Mouse (Mus musculus) neural tube, embryonic 15.5 days (tissue): Measurements from ENCODE around the gene Stag1. TPM values are rescaled to one million over a fixed set of nuclear protein-coding genes. Genes with fewer than 3 reads are reported as not detected.

ENCODE experiments used
- ATAC-seq: fragments of 200-750 bp; cut with Nextera tagmentation; 2 replicates; pipeline ENCODE4 v1.8.0; 2017; ENCODE audit warnings: mild to moderate bottlenecking, moderate TSS enrichment, moderate library complexity; ENCODE audit not compliant: low FRiP score
- H3K27ac ChIP-seq: fragments of 300-500 bp; sonication (generic); replicated peaks from 2 replicates; pipeline ENCODE4 v1.5.1; 2015; ENCODE audit warnings: mild to moderate bottlenecking, inconsistent platforms
- H3K27me3 ChIP-seq: fragments of 300-500 bp; sonication (generic); replicated peaks from 2 replicates; pipeline ENCODE4 v1.6.1; 2015; ENCODE audit warnings: inconsistent platforms
- H3K36me3 ChIP-seq: fragments of 300-500 bp; sonication (generic); 2 replicates; pipeline ENCODE4 v1.6.1; 2015; ENCODE audit warnings: inconsistent platforms
- H3K4me1 ChIP-seq: fragments of 300-500 bp; sonication (generic); 2 replicates; pipeline ENCODE4 v1.6.1; 2015; ENCODE audit warnings: inconsistent platforms
- H3K4me2 ChIP-seq: fragments of 300-500 bp; sonication (generic); 2 replicates; pipeline ENCODE4 v1.6.1; 2015; ENCODE audit warnings: inconsistent platforms, mild to moderate bottlenecking, moderate library complexity
- H3K4me3 ChIP-seq: fragments of 300-500 bp; sonication (generic); replicated peaks from 2 replicates; pipeline ENCODE4 v1.5.1; 2015; ENCODE audit warnings: mild to moderate bottlenecking, inconsistent platforms
- H3K9ac ChIP-seq: fragments of 300-500 bp; sonication (generic); replicated peaks from 2 replicates; pipeline ENCODE4 v1.6.1; 2015; ENCODE audit warnings: mild to moderate bottlenecking, inconsistent platforms
- H3K9me3 ChIP-seq: fragments of 300-500 bp; sonication (generic); replicated peaks from 2 replicates; pipeline ENCODE4 v1.6.1; 2016; ENCODE audit warnings: inconsistent platforms
- WGBS: fragments of 180-500 bp; shearing (Covaris S2); methylation state at CpG from one replicate; pipeline ENCODE4 v1.1.7; 2015; ENCODE audit warnings: mixed read lengths; 5-methylcytosine and 5-hydroxymethylcytosine counted together
- polyA plus RNA-seq: library from polyadenylated mRNA; unstranded; fragments of >200 nt; fragmentation: Nextera tagmentation; extraction: Ambion mirVana; gene quantifications from 2 replicates; pipeline ENCODE4 v1.2.1, GENCODE M21; 2015

Gene Stag1
- polyA plus RNA-seq, result 26.4 and 28.1 TPM in 2 replicates

- ATAC-seq, result no peak
- Histone ChIP-seq H3K9me3 (no peaks in the 10 kb centered on the region), H3K4me3 (no peak within 1 kb of the TSS), H3K9ac (no peak within 1 kb of the TSS), H3K27me3 (no peaks in the 10 kb centered on the region), H3K27ac (no peak within 1 kb of the TSS), H3K36me3 (no peaks in the 10 kb centered on the region), H3K4me1 (peaks cover 7% of the 10 kb centered on the region; the same call in 1 of the 2 replicates), H3K4me2 (no peak within 1 kb of the TSS)
- WGBS, result 87% methylated on average over 8 of the region's 8 CpGs
Measured at GRCm38 (mm10) chr9:100597546-100597945, at the start of gene Stag1. Gene Stag1, plus strand, starts transcription at chr9:100597798.

DNA sequence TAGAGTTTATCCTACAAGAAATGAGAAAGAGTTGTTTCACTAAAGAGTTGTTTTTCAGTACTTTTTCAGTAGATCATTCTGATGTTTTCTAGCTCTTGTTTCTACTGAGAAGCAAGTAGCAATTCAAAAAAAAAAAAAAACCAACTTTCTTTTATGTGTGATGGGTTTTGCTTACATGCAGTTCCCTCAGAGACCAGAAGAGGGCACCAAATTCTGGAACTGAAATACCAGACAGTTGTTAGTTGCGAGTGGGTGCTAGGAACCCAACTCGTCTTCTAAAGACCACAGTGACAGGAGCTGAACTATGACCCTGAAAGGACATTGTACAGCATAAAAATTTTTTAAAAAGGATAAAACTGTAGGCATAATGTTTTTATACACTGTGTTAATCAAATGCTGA, 49.3 kb upstream of the Stag1 start:
- ATAC-seq, result no peak
- Histone ChIP-seq H3K4me1 (peaks cover 24% of the 10 kb centered on the region), H3K27me3 (no peaks in the 10 kb centered on the region), H3K27ac (no peak overlapping the region), H3K4me3 (no peak overlapping the region), H3K9ac (no peak overlapping the region), H3K4me2 (no peak overlapping the region), H3K9me3 (peaks cover 7% of the 10 kb centered on the region; the same call in 1 of the 2 replicates), H3K36me3 (peaks cover 29% of the 10 kb centered on the region)
- 96% methylated on average over 2 of the region's 2 CpGs for WGBS

DNA sequence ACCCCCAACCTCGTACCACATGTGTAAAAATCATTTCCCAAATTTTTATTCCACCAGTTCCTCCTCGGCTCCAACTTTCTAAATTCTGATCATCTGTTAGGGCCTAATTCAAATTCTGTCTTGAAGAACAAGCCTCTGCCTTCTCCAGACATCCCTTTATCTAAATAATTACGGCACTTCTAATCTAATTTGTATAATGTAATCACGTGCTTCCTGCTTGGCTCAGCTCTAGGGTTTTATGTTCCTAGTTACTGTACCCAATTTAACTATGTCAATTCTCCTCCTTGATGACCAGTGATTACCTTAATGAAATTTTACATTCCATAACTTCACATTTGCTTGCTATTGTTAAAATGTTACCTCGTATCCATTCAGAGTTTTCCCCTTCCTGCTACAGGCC, 41.9 kb upstream of the Stag1 start:
- WGBS, result 70% methylated on average over 5 of the region's 5 CpGs
- no peaks in the 10 kb centered on the region for H3K9me3 ChIP-seq
- H3K27me3 ChIP-seq, result no peaks in the 10 kb centered on the region
- no peak overlapping the region for H3K4me2 ChIP-seq
- H3K4me1 ChIP-seq, result no peaks in the 10 kb centered on the region
- H3K27ac ChIP-seq, result no peak overlapping the region
- H3K4me3 ChIP-seq, result no peak overlapping the region
- no peak overlapping the region for H3K9ac ChIP-seq
- no peak for ATAC-seq
- H3K36me3 ChIP-seq, result peaks cover 14% of the 10 kb centered on the region

DNA sequence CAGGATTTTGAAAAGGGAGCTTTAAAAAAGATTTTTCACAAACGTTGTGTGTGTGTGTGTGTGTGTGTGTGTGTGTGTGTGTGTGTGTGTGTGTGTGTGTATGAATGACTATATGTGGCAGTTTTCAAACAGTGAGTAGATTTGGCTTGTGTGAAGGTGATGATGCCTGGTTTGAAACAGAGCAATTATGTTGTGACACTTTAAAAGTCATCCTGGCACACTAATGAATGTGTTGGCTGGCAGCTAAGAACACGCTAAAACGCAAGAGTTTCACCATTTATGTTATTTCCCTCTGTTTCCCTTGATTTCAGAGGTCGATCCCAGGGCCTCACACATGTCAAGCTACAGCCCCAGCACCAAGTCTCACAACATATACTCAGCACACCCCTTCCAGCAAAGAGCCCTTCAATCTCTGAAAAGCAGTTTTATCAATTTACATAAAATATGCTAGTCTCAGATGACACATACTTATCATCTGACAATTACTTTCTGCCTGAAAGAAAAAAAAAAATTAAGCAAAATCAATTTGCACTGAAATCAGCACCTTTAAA, 39.5 kb upstream of the Stag1 start:
- Histone ChIP-seq H3K27ac (no peak overlapping the region), H3K4me1 (no peaks in the 10 kb centered on the region), H3K4me2 (no peak overlapping the region), H3K9ac (no peak overlapping the region), H3K36me3 (peaks cover 2% of the 10 kb centered on the region), H3K27me3 (no peaks in the 10 kb centered on the region), H3K9me3 (no peaks in the 10 kb centered on the region), H3K4me3 (no peak overlapping the region)
- ATAC-seq, result no peak
- 81% methylated on average over 4 of the region's 4 CpGs for WGBS

DNA sequence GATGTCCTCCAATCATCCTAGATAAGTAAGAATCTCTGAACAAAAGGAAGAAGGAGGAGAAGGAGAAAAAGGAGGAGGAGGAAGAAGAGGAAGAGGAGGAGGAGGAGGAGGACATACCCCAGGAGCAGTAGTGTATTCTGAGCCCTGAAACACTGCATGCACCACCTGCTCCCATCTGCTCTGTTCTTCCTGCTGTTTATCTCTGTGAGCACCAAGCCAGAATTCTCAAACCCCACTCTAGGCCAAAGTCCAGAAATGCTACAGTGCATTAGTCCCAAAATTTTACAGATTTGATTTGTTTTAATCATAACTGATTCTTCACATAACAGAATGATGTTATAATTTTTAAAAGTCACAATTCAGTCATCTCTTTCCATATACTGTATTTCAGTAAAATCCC, 38.6 kb upstream of the Stag1 start:
- Histone ChIP-seq H3K9ac (no peak overlapping the region), H3K4me3 (no peak overlapping the region), H3K9me3 (no peaks in the 10 kb centered on the region), H3K27me3 (no peaks in the 10 kb centered on the region), H3K27ac (no peak overlapping the region), H3K4me1 (no peaks in the 10 kb centered on the region), H3K4me2 (no peak overlapping the region), H3K36me3 (no peaks in the 10 kb centered on the region)
- no peak for ATAC-seq

DNA sequence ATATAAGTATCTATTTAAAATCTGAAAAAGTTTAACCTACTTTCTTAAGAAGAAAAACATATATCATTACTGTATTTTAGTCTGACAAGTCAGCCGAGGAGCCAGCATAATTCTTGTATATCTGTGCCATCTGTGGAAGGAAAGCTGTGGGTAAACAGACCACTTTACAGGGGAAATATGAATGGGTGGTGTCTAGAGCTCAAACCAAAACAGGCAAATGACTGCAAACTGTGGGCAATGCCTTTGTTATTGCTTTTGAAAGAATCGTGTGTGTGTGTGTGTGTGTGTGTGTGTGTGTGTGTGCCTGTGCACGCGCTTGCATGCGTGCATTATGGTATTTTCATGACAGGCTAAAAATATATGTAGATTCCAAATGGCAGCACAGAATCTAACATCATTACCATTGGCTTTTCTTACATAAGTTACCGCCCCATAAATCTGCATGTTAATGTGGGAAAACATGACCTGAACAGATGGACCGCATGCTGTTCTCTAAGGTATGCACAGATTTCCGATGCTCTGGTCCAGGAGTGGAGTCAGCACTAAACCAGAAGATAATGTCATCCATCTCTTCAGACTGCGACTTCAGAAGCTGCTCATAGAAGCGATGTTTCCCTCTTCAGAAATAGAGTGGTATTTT, 37.2 kb upstream of the Stag1 start:
- no peak overlapping the region for H3K27ac ChIP-seq
- H3K36me3 ChIP-seq, result no peaks in the 10 kb centered on the region
- WGBS, result 77% methylated on average over 10 of the region's 10 CpGs
- H3K4me1 ChIP-seq, result no peaks in the 10 kb centered on the region
- ATAC-seq, result no peak
- no peak overlapping the region for H3K9ac ChIP-seq
- H3K4me2 ChIP-seq, result no peak overlapping the region
- no peaks in the 10 kb centered on the region for H3K9me3 ChIP-seq
- H3K27me3 ChIP-seq, result no peaks in the 10 kb centered on the region
- H3K4me3 ChIP-seq, result no peak overlapping the region

- no peaks in the 10 kb centered on the region for H3K27me3 ChIP-seq
- peak; percentile 70; the same call in 1 of the 2 replicates for ATAC-seq
Measured at GRCm38 (mm10) chr9:100569798-100570625, 27.6 kb upstream of the Stag1 start.

GRCm38 (mm10) chr9:100570626-100571233, 26.9 kb upstream of the Stag1 start, which contains the start of gene Slc35g2:
Gene Slc35g2, minus strand, starts transcription at chr9:100571090.
- peaks cover 13% of the 10 kb centered on the region for H3K4me1 ChIP-seq
- peak; percentile 93 for ATAC-seq
- peak within 1 kb of the TSS; percentile 77 for H3K9ac ChIP-seq
- H3K4me3 ChIP-seq, result peak within 1 kb of the TSS; percentile 83
- H3K9me3 ChIP-seq, result no peaks in the 10 kb centered on the region
- no peaks in the 10 kb centered on the region for H3K27me3 ChIP-seq
- 2% methylated on average over 54 of the region's 55 CpGs for whole genome bisulfite sequencing
- H3K27ac ChIP-seq, result peak within 1 kb of the TSS; percentile 77
- H3K4me2 ChIP-seq, result peak within 1 kb of the TSS; percentile 64
- H3K36me3 ChIP-seq, result no peaks in the 10 kb centered on the region

More at GRCm38 (mm10) chr9:100569798-100570625, 27.6 kb upstream of the Stag1 start:
- H3K4me3 ChIP-seq, result peak overlapping the region; percentile 83
- peaks cover 13% of the 10 kb centered on the region for H3K4me1 ChIP-seq
- H3K27ac ChIP-seq, result peak overlapping the region; percentile 77
- peak overlapping the region; percentile 77 for H3K9ac ChIP-seq
- 11% methylated on average over 32 of the region's 32 CpGs for WGBS
- no peaks in the 10 kb centered on the region for H3K36me3 ChIP-seq
- H3K4me2 ChIP-seq, result peak overlapping the region; percentile 64
- H3K9me3 ChIP-seq, result no peaks in the 10 kb centered on the region

DNA sequence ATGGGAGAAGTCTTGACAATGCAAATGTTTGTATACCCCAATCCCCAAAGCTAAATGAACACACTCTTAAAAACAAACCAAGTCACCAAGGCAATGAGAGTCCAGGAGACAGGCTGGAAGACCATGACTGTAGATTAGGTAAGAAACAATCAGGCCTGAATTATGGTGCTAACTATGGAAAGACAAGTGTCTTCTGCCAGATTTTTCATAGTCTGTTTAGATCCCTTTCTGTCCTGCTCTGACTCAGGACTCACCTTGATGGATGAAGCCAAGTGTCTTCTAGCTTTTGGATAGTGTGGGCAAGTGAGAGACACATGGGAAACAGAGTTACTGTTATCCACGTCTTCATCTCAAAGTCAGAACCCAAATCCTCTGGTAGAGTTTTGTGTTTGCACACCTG, 26.1 kb upstream of the Stag1 start:
- Histone ChIP-seq H3K9ac (peak overlapping the region; percentile 77), H3K27ac (0 out of 2 replicates have a peak overlapping the region, but pooled peaks have one; percentile 77)
- 81% methylated on average over 1 of the region's 1 CpGs for WGBS

DNA sequence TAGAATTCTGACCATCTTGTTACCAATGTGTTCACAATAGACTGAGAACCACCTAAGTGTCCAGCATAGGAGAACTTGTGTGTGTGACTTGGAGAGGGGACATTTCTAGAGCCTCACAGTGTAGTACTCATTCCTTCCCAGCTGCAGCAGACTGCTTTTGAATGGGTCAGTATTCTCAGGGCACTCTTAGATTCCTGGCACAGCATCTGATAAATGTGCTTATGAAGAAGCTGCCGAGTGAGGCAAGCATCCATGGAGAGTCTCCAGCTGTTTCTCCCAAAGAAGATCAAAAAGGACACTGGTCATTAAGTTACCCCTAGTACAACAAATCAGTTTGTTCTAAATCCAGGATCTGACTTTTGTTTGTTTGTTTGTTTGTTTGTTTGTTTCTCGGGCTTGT, 24.3 kb upstream of the Stag1 start:
- WGBS, result 63% methylated on average over 2 of the region's 2 CpGs
- Histone ChIP-seq H3K27ac (no peak overlapping the region), H3K27me3 (no peaks in the 10 kb centered on the region), H3K9me3 (no peaks in the 10 kb centered on the region), H3K4me2 (no peak overlapping the region), H3K36me3 (no peaks in the 10 kb centered on the region), H3K9ac (no peak overlapping the region), H3K4me3 (no peak overlapping the region), H3K4me1 (peaks cover 13% of the 10 kb centered on the region)
- ATAC-seq, result no peak

More for the DNA sequence above, 26.1 kb upstream of the Stag1 start:
- H3K9me3 ChIP-seq, result no peaks in the 10 kb centered on the region
- no peaks in the 10 kb centered on the region for H3K36me3 ChIP-seq
- no peak for ATAC-seq
- peak overlapping the region; percentile 83 for H3K4me3 ChIP-seq
- peaks cover 13% of the 10 kb centered on the region for H3K4me1 ChIP-seq
- H3K27me3 ChIP-seq, result no peaks in the 10 kb centered on the region
- H3K4me2 ChIP-seq, result peak overlapping the region; percentile 64

- Histone ChIP-seq H3K27me3 (no peaks in the 10 kb centered on the region), H3K4me1 (peaks cover 13% of the 10 kb centered on the region), H3K9me3 (no peaks in the 10 kb centered on the region), H3K9ac (no peak overlapping the region), H3K36me3 (no peaks in the 10 kb centered on the region), H3K4me3 (no peak overlapping the region), H3K4me2 (no peak overlapping the region), H3K27ac (no peak overlapping the region)
- ATAC-seq, result no peak
- 63% methylated on average over 5 of the region's 5 CpGs for WGBS
Measured at GRCm38 (mm10) chr9:100573942-100574341, 23.7 kb upstream of the Stag1 start.
